Mouse (Mus musculus) splenic B cell, adult 2 months (primary cell): ENCODE measurements around the gene Cnr2.

Experiments
- DNase-seq: peaks from one replicate; pipeline ENCODE4 v3.0.0-alpha.2; 2011; ENCODE audit warnings: low read depth, low spot score
- H3K27me3 ChIP-seq: 2 replicates; pipeline ENCODE4 v1.6.1; 2012; ENCODE audit warnings: mild to moderate bottlenecking, low read length, moderate library complexity, mixed read lengths; ENCODE audit not compliant: control insufficient read depth, poor library complexity, insufficient read depth, severe bottlenecking
- H3K36me3 ChIP-seq: 2 replicates; pipeline ENCODE4 v1.6.1; 2012; ENCODE audit warnings: mild to moderate bottlenecking, low read length, moderate library complexity, mixed read lengths; ENCODE audit not compliant: control insufficient read depth, poor library complexity, insufficient read depth, severe bottlenecking

Cnr2 gene

DNA sequence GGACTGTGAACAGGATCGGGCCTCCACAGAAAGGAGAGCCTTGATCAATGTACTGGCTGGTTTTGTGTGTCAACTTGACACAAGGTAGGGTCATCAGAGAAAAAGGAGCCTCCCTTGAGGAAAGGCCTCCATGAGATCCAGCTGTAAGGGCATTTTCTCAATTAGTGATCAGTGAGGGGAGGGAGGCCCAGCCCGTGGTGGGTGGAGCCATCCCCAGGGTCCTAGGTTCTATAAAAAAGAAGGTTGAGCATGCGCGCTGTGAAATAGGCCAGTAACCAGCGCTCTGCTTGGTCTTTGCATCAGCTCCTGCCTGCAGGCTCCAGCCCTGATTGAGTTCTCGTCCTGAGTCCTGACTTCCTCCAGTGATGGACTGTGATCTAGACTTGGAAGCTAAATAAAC lies 10.7 kb upstream of the Cnr2 start:
- H3K27me3 ChIP-seq, result no peaks in the 10 kb centered on the region
- no peaks in the 10 kb centered on the region for H3K36me3 ChIP-seq
- DNase-seq, result no peak

DNA sequence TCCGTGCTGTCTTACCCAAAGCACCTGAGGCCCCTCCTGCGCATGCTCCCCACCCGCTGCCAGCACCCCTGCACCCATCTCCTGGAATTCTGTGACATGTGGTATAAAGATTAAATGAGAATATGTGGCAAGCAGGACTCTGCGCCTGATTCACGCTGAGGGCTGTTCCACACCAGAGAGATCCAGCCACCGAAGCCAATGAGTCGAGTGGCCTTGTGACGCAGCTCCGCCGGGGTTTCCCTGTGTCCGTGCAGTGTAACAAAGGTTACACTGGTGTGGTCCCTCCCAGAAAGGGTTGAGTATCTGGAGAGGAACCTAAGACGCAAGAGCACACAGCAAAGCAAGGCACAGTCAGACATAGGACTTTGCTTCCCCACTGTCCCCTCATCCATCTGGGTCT lies 9.5 kb upstream of the Cnr2 start:
- Histone ChIP-seq H3K27me3 (no peaks in the 10 kb centered on the region), H3K36me3 (no peaks in the 10 kb centered on the region)
- peak; percentile 57 for DNase-seq

DNA sequence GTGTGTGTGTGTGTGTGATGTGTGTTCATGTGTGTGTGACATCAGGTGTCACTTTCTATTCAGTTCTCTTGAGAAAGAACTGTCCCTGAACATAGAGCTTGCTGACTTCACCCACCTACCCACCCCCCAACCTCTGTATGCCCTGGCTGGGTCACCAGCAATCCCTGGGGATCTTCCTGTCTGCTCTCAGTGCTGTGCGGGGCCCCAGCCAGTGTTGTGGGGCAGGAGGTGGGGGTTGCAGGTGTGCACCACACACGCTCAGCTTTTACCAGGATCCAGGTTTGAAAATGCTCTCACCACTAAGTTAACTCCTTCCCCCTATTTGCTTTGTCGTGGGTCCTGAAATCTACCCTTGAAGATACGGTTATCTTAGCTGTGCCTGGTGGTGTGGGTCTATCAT lies 9.0 kb upstream of the Cnr2 start:
- no peak for DNase-seq
- Histone ChIP-seq H3K27me3 (no peaks in the 10 kb centered on the region), H3K36me3 (no peaks in the 10 kb centered on the region)

DNA sequence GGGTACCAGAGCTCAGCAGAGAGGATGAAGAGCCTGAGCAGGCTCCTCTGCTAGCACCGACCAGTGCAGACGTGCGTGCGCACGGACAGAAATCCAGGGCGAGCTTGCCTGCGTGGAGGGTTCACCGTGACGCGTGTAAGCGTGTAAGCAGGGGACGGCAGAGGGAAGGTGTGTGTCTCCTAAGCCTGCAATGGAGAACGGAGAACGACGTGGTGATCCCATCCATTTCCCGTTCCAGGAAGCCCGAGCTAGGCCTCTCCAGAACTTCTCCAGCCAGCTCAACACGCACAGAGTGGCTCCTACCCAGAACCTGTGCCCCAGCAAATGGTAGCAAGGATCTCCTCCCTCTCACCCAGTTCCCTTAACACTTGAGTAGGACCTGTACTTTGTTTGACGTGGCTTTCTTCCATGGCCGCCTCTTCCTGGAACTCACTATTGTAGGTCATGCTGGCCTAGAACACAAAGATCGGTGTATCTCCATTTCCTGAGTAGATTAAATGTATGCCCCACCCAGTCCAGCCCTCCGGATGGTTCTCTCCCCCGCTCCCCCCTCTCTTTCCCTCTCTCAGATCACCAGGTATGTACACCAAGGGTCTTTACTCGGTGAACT lies 6.6 kb upstream of the Cnr2 start:
- Histone ChIP-seq H3K36me3 (no peaks in the 10 kb centered on the region), H3K27me3 (no peaks in the 10 kb centered on the region)
- no peak for DNase-seq

DNA sequence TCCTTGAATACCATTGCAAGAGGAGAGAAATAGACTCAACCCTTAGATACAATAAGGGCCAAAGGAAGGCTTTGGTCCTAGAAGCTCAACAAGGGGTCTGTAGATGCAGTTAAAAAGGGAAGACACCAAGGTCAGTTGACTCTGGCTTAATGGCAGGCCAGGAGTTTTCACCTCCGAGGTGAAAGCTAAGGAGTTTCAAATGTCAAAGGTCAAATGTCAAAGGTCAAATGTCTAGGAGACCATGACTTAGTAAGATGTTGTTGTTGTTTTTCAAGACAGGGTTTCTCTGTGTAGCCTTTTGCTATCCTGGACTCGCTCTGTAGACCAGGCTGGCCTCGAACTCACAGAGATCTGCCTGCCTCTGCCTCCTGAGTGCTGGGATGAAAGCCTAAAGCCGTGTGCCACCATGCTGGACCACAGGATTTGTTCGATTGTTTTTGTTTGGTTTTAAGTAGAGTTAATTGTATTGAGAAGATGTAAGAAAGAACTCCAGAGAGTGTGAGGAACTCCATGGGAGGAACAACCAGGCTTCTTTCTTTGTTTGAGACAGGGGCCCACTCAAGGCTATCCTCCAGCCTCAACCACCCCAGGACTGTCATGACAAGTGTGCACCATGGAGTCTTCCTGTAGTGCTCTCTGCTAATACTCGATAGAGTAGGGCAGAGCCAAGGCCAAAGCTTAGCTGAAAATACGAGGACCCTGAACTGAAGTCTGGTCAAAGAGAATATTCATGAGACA lies 5.9 kb upstream of the Cnr2 start:
- H3K27me3 ChIP-seq, result no peaks in the 10 kb centered on the region
- H3K36me3 ChIP-seq, result no peaks in the 10 kb centered on the region
- DNase-seq, result no peak

DNA sequence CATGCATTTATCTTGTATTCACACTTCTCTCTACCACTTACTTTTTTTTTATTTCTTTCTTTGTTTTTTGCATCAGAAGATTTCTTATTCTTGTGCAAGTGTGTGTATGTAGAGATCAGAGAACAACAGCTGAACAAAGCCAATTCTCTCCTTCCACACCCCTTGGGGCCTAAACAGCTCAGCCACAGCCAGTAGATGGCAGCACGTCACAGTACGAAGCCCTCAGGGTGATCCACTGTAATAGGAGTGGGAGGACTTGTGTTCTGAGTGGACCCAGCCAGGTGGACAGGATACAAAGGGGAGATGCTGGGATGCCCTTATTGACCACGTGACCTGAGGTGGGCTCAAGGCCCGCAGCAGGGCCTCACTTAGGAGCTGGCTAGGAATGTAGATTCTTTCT lies 5.3 kb upstream of the Cnr2 start:
- Histone ChIP-seq H3K27me3 (no peaks in the 10 kb centered on the region), H3K36me3 (no peaks in the 10 kb centered on the region)
- DNase-seq, result peak; percentile 93

DNA sequence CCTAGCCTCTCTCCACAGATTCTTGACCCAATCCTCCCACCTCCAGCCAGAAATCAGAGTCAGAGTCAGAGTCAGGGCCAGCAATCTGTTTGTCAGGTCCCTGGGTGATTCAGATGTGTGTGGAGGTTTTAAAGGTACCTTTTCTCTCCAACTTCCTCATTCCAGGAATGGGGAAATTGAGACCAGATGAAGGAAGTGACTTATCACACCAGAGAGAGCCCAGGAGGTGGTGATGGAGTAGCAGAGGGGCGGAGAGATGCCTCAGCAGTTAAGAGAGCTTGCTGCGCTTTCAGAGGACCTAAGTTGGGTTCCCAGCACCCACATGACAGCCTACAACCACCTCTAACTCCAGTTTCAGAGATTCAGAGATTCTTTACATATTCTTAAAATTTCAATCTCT lies 3.7 kb upstream of the Cnr2 start:
- Histone ChIP-seq H3K27me3 (no peaks in the 10 kb centered on the region), H3K36me3 (no peaks in the 10 kb centered on the region; the same call in 1 of the 2 replicates)
- peak; percentile 50 for DNase-seq

DNA sequence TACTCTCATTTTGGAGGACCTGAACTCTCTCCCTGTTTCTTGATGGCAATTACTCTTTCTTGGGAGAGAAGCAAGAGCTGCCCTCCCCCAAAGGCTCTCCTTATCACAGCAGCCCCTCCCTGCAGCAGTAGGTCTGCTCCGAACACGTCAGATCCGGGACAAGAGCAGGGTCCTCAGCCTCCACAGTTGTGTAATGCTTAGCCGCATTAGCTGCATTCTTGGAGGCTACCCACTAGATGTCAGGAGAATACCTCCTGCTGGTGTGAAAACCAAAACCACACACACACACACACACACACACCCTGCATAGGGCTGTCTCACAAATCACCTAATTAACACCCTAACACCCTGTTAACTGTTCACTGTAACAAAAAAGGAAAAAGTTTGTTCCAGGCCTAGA lies 2.3 kb upstream of the Cnr2 start:
- H3K36me3 ChIP-seq, result no peaks in the 10 kb centered on the region; the same call in 1 of the 2 replicates
- H3K27me3 ChIP-seq, result no peaks in the 10 kb centered on the region
- DNase-seq, result peak; percentile 65

DNA sequence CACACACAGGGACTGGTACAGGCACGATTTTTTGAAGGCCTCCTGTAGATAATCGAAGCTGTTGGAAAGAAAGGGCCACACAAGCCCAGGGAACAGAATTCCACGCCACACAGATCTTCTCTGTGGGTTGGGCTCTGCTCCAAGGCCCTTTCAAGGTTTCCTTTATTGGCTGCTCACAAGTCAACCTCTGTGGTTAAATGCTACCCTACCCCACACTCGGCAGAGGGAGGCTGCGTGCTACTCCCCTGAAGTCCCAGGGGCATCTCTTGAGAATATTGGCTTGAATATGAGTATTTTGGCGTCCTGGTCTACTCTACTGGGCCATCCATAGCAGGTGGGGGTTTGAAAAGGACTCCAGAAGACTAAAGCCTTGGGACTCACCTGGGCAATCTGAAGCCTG lies 963 bp downstream of the Cnr2 start:
- Histone ChIP-seq H3K27me3 (no peaks in the 10 kb centered on the region), H3K36me3 (no peaks in the 10 kb centered on the region; the same call in 1 of the 2 replicates)
- peak; percentile 61 for DNase-seq

DNA sequence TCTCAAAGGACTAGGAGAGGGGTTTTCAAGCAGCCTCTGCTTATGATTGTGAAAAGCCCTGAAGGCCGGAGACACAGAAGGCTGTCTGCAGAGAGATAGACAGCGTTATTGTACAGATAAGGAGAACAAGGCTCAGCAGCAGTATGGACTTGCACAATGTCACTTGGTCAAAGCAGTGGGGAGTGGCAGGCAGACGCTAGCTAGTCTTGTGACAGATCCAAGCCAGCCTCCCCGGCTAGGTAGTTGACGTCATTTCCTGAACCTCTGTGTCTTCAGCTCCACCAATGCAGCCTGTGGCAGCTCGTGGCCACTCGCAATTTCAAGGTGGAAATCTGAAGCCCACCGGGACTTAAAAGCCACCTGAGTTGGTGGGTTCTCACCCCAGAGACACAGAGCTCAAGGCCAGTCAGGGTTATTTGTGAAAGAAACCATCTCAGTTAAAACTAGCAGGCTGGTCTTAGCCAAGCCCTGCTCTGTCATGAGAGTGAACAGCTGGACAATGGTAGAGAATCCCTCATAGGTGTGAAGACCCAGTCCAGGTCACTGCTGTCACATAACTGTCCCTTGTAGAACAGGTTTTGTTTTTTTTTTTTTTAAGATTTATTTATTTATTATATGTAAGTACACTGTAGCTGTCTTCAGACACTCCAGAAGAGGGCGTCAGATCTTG lies 3.3 kb downstream of the Cnr2 start:
- Histone ChIP-seq H3K27me3 (no peaks in the 10 kb centered on the region), H3K36me3 (peaks cover 5% of the 10 kb centered on the region)
- DNase-seq, result peak; percentile 95

DNA sequence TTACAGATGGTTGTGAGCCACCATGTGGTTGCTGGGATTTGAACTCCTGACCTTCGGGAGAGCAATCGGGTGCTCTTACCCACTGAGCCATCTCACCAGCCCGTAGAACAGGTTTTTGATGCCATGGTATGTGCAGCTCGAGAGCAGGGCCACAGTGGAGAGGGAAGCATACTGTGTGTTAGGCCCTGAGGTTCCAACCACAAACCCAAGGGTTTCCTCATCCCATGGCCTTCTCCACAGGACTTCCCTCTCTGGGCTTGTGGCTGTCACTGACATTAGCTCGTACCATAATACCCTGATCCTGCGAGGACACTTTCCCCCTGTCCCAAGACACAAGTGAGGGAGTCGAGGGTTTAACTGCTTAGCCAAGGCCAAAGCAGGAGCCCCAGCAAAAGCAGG lies 3.9 kb downstream of the Cnr2 start:
- Histone ChIP-seq H3K36me3 (peaks cover 8% of the 10 kb centered on the region), H3K27me3 (no peaks in the 10 kb centered on the region)
- DNase-seq, result peak; percentile 43

DNA sequence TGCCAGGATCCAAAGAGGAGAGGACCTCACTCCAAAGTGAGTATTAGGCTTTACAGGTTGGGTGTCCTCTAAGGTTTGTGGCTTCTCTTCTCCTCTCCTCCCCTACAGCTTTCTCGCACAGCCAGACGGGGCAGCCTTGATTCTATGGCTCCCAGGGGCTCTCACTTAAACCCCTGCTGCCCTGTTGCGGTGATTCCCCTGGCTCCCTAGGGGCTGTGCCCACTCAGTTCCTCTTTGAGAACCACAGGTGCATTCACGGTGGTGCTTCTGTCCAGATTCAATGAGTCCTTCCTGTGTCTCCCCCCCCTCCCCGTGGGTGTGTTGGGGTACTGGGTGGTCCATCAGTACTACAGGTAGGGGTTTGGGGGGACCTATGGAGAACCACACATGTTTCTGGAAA lies 4.8 kb downstream of the Cnr2 start:
- H3K36me3 ChIP-seq, result peaks cover 10% of the 10 kb centered on the region

DNA sequence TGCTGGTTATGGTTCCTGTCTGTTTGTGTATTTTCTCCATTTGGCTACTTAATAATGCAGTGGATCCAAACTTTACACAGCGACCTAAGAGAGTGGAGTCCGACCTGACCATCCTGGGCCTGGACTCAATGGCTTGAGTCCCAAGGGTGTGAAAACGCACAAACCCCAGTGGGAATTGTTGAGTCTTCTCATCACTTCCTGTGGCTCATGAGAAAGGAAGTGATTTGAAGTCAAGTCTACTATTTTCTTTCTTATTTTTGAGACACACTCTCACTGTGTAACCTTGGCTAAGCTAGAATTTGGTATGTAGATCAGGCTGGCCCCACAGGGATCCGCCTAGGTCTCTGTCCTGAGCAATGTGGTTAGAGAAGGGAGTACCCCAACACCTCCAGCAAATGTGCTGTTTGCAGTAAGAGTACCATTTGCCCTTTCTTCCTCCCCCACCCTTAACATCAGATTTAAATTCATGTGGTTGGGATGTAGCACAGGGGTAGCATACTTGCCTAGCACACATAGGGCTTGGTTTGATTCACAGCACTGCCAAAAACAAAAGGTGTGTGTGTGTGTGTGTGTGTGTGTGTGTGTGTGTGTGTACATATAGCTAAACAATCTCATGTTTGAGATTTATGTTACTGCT lies 7.5 kb downstream of the Cnr2 start:
- DNase-seq, result peak; percentile 72
- peaks cover 25% of the 10 kb centered on the region for H3K36me3 ChIP-seq
- no peaks in the 10 kb centered on the region for H3K27me3 ChIP-seq

More for the DNA sequence above, 4.8 kb downstream of the Cnr2 start:
- no peaks in the 10 kb centered on the region for H3K27me3 ChIP-seq
- peak; percentile 95 for DNase-seq

DNA sequence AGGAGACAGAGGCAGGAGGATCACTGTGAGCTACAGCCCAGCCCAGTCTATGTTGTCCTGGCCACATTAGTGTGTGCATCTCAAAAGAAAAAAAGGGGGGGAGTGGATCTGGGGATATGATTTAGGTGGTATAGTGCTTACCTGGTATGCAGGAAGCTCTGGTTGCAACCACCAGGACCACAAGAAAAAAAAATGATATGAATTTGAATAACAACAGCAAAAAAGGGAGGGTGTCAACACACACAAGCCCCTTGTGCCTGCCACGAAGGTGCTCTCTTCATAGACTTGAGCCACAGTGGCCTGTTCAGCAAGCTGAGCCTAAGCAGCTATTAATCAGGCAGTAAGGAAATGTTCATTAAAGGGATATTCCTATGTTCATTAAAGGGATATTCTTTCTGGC lies 9.6 kb downstream of the Cnr2 start:
- H3K36me3 ChIP-seq, result peaks cover 31% of the 10 kb centered on the region
- DNase-seq, result no peak

DNA sequence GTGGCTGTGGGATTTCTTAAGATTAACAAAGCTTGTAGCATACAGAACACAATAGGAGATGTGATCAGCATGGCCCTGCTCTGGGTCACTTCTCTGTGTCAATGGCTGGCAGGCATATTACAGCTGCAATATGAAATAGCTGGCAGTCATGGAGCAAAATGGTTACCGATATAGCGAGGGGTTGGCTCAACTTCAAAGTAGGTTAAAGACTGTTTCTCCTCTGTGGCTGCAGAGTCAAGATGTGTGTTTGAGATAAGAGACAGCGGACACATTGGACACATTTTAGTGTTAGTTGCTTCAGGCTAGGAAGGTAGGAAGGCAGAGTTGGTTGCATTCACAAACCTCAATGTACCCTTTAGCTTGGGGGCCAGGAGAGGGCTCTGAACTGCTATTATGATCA lies 11.4 kb downstream of the Cnr2 start:
- Histone ChIP-seq H3K36me3 (peaks cover 31% of the 10 kb centered on the region), H3K27me3 (no peaks in the 10 kb centered on the region)
- DNase-seq, result no peak

More for the DNA sequence above, 9.6 kb downstream of the Cnr2 start:
- no peaks in the 10 kb centered on the region for H3K27me3 ChIP-seq
